Mouse (Mus musculus) myocyte (in vitro differentiated cells): ENCODE data around the gene Ush1c.

Experiments
- CEBPB ChIP-seq: IDR thresholded peaks from 2 replicates; pipeline ENCODE4 v1.6.1; 2011; ENCODE audit warnings: mild to moderate bottlenecking, moderate library complexity; ENCODE audit not compliant: poor library complexity, insufficient read depth, severe bottlenecking
- POLR2A ChIP-seq: IDR thresholded peaks from one replicate; pipeline ENCODE4 v1.6.1; 2011; ENCODE audit warnings: low read depth, mild to moderate bottlenecking, control low read depth, moderate library complexity; ENCODE audit not compliant: insufficient read length
- REST ChIP-seq: IDR thresholded peaks from one replicate; pipeline ENCODE4 v1.6.1; 2011; ENCODE audit warnings: mild to moderate bottlenecking, control low read depth, moderate library complexity; ENCODE audit not compliant: insufficient read depth, insufficient read length

GRCm38 (mm10) chr7:46240091-46240490, 1.8 kb upstream of the Ush1c start:
- TF ChIP-seq CEBPB (no peak), POLR2A (no peak), REST (no peak)
